Mouse (Mus musculus) bone marrow, adult 2 months (tissue): ENCODE data around the gene Klhl26. TPM values are rescaled to one million over a fixed set of nuclear protein-coding genes. Genes with fewer than 3 reads are reported as not detected.
A peak's percentile ranks its signal among the peaks of the same experiment; 100 is the strongest.

Experiments
- H3K27ac ChIP-seq: fragments of 200-500 bp; 2 replicates; pipeline ENCODE4 v1.5.1; 2012; ENCODE audit warnings: low read depth, mild to moderate bottlenecking, control low read depth, inconsistent platforms, low read length; ENCODE audit not compliant: control insufficient read depth, poor library complexity, insufficient read depth
- H3K4me1 ChIP-seq: fragments of 200-500 bp; 2 replicates; pipeline ENCODE4 v1.6.1; 2011; ENCODE audit warnings: low read length; ENCODE audit not compliant: control insufficient read depth, insufficient read depth
- H3K4me3 ChIP-seq: fragments of 200-500 bp; replicated peaks from 2 replicates; pipeline ENCODE3; 2011; ENCODE audit warnings: mild to moderate bottlenecking, low read depth, low read length, control low read depth; ENCODE audit not compliant: control insufficient read depth
- CTCF ChIP-seq: fragments of 200-500 bp; IDR thresholded peaks from 2 replicates; pipeline ENCODE4 v1.5.1; 2011; ENCODE audit warnings: low read length, control low read depth; ENCODE audit not compliant: control insufficient read depth, insufficient read depth
- POLR2A ChIP-seq: fragments of 200-500 bp; IDR thresholded peaks from 2 replicates; pipeline ENCODE4 v1.6.1; 2011; ENCODE audit warnings: low read depth, mild to moderate bottlenecking, control low read depth, low read length, borderline replicate concordance; ENCODE audit not compliant: control insufficient read depth
- WGBS: fragments of 180-500 bp; shearing (Covaris S2); methylation state at CpG from one replicate; pipeline ENCODE4 v1.1.7; 2018; 5-methylcytosine and 5-hydroxymethylcytosine counted together
- polyA plus RNA-seq: library from polyadenylated mRNA; stranded (reverse); fragments of >200 nt; gene quantifications from 2 replicates; pipeline ENCODE4 v1.2.4, GENCODE M21; 2011; ENCODE audit warnings: low replicate concordance; ENCODE audit not compliant: missing spikeins, insufficient read depth, insufficient read length

The Klhl26 gene
- polyA plus RNA-seq, 1 experiment = 11.0 TPM

DNA sequence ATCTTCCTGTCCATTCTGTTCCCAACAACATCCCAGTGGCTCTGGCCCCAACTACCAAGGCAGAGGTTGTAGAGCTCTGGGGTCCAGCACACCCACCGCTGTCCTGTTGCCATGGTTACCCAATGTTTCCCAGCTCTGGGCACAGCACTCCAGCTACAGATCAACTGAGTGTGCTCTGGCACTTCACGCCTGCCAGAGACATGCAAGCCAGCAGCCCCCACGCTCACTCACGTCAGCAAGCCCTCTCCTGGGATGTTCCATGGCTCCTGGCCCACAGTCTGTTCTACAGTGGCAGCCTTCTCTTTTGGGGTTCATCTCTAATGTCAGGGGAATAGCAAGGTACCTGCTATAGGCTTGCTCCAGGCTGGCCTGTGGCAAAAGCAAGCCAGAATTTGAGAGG, 13.5 kb downstream of the Klhl26 start:
- 88% methylated on average over 4 of the region's 4 CpGs for WGBS
- no peak for TF ChIP-seq CTCF
- TF ChIP-seq POLR2A = no peak
- Histone ChIP-seq H3K4me1 (no peaks in the 10 kb centered on the region), H3K27ac (peak overlapping the region; percentile 4; the same call in 1 of the 2 replicates), H3K4me3 (no peak overlapping the region)

DNA sequence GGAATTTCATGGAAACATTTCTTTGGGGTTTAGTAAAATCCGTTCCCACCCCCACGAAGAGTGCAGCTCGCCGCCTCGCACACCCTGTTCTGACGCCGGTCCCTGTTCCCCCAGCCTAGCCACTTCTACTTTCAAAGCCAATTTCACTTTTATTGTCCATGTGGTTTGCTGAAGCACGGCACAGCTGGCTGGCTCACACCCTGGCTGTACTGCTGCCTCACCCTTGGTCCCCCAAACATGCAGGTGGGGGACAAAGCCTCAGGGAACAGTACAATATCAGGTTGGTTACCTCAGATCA, 14.3 kb downstream of the Klhl26 start:
- no peaks in the 10 kb centered on the region for H3K4me1 ChIP-seq
- no peak overlapping the region for H3K27ac ChIP-seq
- TF ChIP-seq POLR2A (no peak), CTCF (no peak)
- no peak overlapping the region for H3K4me3 ChIP-seq
- WGBS = 88% methylated on average over 8 of the region's 8 CpGs

GRCm38 (mm10) chr8:70461765-70462515, 14.8 kb downstream of the Klhl26 start:
- TF ChIP-seq POLR2A (no peak), CTCF (no peak)
- Histone ChIP-seq H3K4me1 (no peaks in the 10 kb centered on the region), H3K27ac (no peak overlapping the region)

GRCm38 (mm10) chr8:70460606-70461005, 16.2 kb downstream of the Klhl26 start:
- H3K27ac ChIP-seq = no peak overlapping the region
- H3K4me3 ChIP-seq = no peak overlapping the region
- no peaks in the 10 kb centered on the region for H3K4me1 ChIP-seq
- 88% methylated on average over 9 of the region's 9 CpGs for WGBS
- TF ChIP-seq POLR2A = no peak
- TF ChIP-seq CTCF = no peak

More at GRCm38 (mm10) chr8:70461765-70462515, 14.8 kb downstream of the Klhl26 start:
- 93% methylated on average over 16 of the region's 16 CpGs for WGBS
- H3K4me3 ChIP-seq = no peak overlapping the region

DNA sequence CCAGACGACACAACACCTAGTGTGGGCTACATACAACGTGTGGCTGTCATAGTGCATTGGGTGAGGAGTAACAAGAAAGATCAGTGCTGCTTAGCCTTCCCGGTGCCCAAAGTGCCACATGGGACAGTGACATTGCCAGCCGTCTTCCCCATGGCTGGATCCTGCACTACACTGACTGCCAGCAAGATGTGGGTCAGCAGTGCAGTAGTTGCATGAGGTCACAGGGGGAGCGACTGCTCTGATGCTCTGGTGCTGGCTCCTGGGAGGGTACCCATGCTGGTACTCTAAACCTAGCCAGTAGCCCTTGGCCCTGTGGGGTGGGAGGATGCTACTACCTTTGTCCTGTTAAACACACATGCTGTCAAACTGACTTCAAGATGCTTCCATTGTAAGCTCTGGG, 16.6 kb downstream of the Klhl26 start:
- 86% methylated on average over 5 of the region's 5 CpGs for WGBS
- Histone ChIP-seq H3K27ac (no peak overlapping the region), H3K4me3 (no peak overlapping the region), H3K4me1 (no peaks in the 10 kb centered on the region)
- TF ChIP-seq POLR2A = no peak
- no peak for TF ChIP-seq CTCF

GRCm38 (mm10) chr8:70459636-70460035, 17.1 kb downstream of the Klhl26 start:
- Histone ChIP-seq H3K4me3 (no peak overlapping the region), H3K27ac (no peak overlapping the region), H3K4me1 (no peaks in the 10 kb centered on the region)
- TF ChIP-seq POLR2A (no peak), CTCF (no peak)
- 87% methylated on average over 2 of the region's 2 CpGs for WGBS

- Histone ChIP-seq H3K4me1 (no peaks in the 10 kb centered on the region), H3K4me3 (no peak overlapping the region), H3K27ac (no peak overlapping the region)
- WGBS = 81% methylated on average over 3 of the region's 3 CpGs
- no peak for TF ChIP-seq CTCF
Observed at GRCm38 (mm10) chr8:70458462-70458861, 18.3 kb downstream of the Klhl26 start.

GRCm38 (mm10) chr8:70457882-70458281, 18.9 kb downstream of the Klhl26 start:
- no peaks in the 10 kb centered on the region for H3K4me1 ChIP-seq
- WGBS = 72% methylated on average over 6 of the region's 6 CpGs
- H3K27ac ChIP-seq = no peak overlapping the region
- TF ChIP-seq POLR2A (no peak), CTCF (no peak)
- no peak overlapping the region for H3K4me3 ChIP-seq

- no peak overlapping the region for H3K27ac ChIP-seq
- WGBS = 86% methylated on average over 1 of the region's 1 CpGs
- TF ChIP-seq POLR2A = no peak
- no peak for TF ChIP-seq CTCF
- no peaks in the 10 kb centered on the region for H3K4me1 ChIP-seq
- no peak overlapping the region for H3K4me3 ChIP-seq
Observed at GRCm38 (mm10) chr8:70456996-70457395, 19.8 kb downstream of the Klhl26 start.
